Mouse (Mus musculus) heart, postnatal 0 days (tissue): ENCODE results near the gene Kcnip4.

ENCODE experiments used
- CTCF ChIP-seq: IDR thresholded peaks from 2 replicates; pipeline ENCODE4 v1.5.1; 2016; ENCODE audit warnings: antibody characterized with exemption, control low read depth, low read depth
- EP300 ChIP-seq: IDR thresholded peaks from 2 replicates; pipeline ENCODE4 v1.6.1; 2016; ENCODE audit warnings: antibody characterized with exemption, low read depth

GRCm38 (mm10) chr5:48659975-48660374 lies 864.7 kb downstream of the Kcnip4 start:
- TF ChIP-seq CTCF (no peak), EP300 (no peak)
